Mouse (Mus musculus): Measurements from ENCODE around the gene Acot11.

Gene Acot11

DNA sequence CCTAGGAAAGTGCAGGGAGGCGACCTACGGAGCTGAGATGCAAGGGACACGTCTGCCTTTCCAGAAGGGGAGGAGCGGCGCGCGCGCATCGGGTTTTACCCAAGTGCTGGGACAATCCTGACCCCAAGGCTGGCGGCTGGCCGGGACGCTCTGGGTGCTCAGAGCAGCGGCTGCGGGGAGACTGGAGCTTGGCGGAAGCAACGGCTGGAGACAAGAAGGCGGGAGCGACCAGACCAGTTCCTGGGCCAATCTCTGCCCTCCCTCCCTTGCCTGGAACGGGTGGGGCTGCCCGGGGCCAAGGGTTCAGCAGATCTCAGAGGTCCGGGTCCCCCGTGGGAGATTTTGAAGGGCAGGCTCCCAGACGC lies at the start of gene Acot11:
TSS of gene Acot11 (minus strand) at position 89 of the 365 bp plus-strand sequence.
- DNase-seq (ENCODE audit: low read depth, low spot score) = no peak

DNA sequence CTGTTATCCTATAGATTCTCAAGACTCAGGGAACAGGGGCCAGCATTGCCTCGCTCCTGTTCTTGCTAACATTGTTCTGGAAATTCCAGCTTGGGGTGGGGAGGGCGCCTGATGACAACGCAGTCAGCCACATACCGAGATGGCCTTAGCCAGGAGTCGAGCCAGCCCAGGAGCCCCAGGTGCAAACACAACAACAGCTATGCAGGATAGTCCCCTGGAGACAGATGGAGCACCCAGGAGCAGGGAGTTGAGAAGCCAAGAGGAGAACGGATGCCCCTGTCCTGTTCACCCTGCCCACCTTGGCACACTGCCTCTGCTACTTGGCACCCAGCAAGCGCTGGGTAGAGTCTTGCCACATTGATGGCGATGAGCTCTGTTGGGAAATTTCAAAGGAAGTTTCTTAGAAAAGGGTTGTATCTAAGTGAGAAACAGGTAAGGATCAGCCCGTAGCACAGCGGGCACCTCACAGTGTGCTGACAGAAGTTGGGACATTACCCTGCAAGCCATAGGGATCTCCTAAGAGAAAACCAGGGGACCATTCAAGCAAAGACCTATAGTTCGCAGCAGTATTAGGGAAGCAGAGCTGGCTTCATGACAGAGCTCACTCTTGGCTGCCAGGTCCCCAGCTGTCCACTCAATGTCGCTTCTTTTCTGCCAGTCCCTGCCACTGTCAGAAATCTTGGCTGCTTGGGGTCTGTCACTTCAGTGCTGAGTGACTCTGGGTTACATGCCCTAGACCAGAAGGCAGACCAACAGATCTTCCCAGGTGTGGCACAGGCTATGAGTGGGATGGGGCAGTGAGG lies 43.7 kb upstream of the Acot11 start:
- DNase-seq (ENCODE audit: low read depth, low spot score) = no peak

DNA sequence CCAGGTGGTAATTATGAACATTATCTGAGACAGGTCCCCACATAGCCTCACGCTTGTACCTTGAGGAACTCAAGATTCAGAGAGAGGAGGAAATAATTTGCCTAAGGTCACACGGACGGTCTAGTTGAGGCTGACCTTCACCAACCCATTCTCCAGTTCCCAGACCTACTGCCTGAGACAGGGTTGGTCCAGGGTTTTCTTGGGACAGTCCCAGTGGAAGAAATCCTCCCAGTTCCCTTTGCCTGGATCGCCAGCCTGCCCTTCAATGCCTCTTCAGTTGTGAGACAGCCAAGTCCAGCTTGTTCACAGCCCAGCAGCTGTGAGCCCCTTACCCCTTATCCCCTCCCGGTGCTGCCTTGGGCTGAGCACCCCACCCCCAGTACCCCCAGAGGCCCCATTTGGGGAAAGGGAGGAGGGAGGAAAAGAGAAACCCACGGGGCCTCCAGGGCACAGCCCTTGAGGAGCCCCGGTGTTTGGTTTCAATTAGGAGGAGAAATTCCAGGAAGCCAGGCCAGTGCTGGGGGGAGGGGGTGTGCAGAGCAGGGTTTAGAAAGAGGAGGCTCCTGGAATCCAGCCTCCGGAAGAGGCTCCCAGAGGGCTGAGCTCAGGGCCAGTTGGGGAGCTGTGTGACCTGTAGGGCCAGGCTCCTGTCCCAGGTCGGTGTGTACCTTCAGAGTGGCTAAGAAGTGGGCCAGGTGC lies 42.9 kb upstream of the Acot11 start:
- DNase-seq (ENCODE audit: low read depth, low spot score) = no peak

GRCm38 (mm10) chr4:106842561-106842960 lies 37.8 kb upstream of the Acot11 start:
- DNase-seq (ENCODE audit: low read depth, low spot score) = no peak

DNA sequence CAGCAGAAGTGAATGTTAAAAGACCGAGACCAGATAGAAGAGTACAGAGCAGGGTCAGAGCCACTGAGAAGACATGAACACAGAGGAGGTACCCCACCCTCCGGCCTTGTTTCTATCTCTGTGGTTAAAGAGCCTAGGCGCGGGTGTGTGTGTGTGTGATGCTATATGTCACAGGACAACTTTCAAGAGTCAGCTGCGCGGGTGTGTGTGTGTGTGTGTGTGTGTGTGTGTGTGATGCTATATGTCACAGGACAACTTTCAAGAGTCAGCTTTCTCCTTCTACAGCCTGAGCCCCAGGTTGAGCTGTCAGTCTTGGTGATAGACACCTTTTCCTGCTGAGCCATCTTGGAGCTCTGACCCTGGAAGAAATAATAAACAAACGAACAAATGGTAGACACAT lies 37.1 kb upstream of the Acot11 start:
- DNase-seq (ENCODE audit: low read depth, low spot score) = no peak

DNA sequence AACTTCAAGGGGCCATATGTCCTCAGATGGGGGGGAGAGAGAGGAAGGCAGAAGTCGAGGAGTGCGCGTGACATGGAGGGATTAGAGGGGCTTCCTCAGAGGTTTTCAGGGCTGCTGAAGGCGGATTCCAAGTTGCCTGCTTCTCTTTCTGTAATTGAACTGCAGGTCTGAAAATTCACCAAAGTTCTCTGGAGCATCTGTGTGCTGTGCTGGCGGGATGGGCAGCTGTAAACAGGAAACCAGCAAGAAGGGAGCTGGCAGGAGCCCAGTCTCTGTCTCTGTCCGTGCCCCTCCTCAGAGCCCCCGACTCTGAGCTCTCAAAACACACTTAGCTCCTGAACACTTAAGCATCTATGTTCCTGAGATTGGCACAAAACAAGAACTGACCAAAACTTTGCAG lies 36.5 kb upstream of the Acot11 start:
- DNase-seq (ENCODE audit: low read depth, low spot score) = no peak

DNA sequence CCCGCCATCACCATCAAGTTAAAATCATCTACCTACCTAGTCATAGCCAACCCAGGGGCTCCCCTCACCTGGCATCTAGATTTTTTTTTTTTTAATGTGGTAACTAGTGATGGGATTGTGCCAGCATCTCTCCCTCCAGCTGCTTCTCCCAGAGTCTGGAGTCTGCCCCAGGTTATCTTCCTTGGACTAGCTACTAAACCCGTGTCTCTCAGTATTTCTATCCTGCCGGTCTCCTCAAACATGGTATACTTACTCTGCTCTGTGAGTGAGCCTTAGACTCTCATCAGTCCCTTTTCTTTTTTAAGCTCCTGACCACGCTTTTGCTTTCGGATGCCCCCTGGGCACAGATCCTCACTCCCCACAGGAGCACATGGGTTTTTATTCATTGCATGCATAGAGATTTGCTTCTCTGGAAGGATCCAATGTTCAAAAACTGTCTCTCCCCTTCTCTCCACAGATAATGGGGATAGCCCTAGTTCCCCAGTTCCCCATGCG lies 35.9 kb upstream of the Acot11 start:
- DNase-seq (ENCODE audit: low read depth, low spot score) = no peak

DNA sequence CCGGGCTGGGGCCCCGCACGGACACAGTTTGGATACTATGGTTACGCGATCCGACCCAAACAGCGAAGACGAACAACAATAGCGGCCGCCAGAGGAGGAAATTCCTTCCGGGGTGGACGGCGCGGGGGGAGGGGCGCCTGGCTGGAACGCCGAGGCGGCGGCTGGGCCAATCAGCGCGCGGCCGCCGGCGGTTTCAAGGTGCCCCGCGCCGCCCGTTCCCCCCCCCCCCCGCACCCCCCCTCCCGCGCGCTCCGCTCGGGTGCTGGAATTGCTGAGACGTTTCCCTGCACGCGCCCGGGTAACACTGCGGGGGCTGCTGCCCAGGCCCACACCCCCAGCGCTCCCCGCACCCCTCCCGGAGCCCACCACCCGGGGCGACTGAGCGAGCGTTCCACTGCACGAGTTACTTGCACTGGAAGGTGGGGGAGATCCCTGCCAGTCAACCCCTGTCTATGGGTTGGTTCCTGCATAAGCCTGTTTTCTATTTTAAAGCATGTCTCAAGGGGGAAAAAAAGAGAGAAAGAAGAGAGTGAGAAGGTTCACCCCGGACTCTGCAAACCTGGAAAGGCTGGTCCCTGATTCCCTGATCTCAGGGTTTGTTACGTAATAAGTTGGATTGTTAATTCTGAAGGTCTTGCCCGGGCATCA lies 35.3 kb upstream of the Acot11 start:
- DNase-seq (ENCODE audit: low read depth, low spot score) = peak; percentile 82

GRCm38 (mm10) chr4:106839254-106839834 lies 34.5 kb upstream of the Acot11 start:
- no peak for DNase-seq (ENCODE audit: low read depth, low spot score)

- DNase-seq (ENCODE audit: low read depth, low spot score) = peak; percentile 90
Measured at GRCm38 (mm10) chr4:106838548-106839253, 33.9 kb upstream of the Acot11 start.

GRCm38 (mm10) chr4:106837964-106838363 lies 33.2 kb upstream of the Acot11 start:
- no peak for DNase-seq (ENCODE audit: low read depth, low spot score)

GRCm38 (mm10) chr4:106837425-106837824 lies 32.6 kb upstream of the Acot11 start:
- DNase-seq (ENCODE audit: low read depth, low spot score) = no peak

- DNase-seq (ENCODE audit: low read depth, low spot score) = no peak
Measured at GRCm38 (mm10) chr4:106830545-106831112, 25.8 kb upstream of the Acot11 start.

- peak; percentile 46 for DNase-seq (ENCODE audit: low read depth, low spot score)
Measured at GRCm38 (mm10) chr4:106827738-106828361, 23.1 kb upstream of the Acot11 start.

GRCm38 (mm10) chr4:106825229-106825628 lies 20.4 kb upstream of the Acot11 start:
- DNase-seq (ENCODE audit: low read depth, low spot score) = no peak

DNA sequence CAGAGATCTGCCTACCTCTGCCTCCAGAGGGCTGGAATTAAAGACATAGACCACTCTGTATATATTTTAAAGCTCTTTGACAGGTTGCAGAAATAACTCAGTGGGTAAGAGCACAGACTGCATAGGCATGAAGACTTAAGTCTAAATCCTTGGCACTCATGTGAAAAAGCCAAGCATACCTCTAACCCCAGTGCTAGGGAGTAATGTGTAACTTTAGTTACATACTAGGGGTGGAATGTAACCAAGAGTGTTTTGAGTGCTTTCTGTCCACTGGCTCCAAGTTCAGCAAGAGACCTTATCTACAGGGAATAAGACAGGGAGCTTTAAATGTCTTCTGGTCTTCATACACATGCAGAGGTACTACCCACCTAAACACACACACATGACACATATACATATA lies 14.6 kb upstream of the Acot11 start:
- DNase-seq (ENCODE audit: low read depth, low spot score) = no peak

DNA sequence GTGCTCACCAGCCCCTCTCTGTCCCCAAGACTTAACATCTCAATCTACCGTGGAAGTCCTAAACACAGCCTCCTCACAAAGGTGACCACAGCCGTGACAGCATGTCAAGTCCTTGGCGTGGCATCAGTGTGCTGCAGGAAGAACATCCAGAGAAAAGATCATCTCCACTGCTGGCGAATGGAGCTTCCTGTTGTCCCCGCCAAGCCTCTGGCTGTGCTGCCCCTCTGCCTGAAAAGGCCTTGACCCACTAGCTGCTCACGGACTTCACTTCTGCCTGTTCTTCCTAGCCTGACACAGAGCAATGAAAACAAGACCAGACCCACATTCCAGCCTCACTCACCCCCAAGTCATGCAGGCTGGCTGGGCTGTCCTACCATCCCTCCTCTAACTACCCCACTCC lies 13.5 kb upstream of the Acot11 start:
- DNase-seq (ENCODE audit: low read depth, low spot score) = no peak

DNA sequence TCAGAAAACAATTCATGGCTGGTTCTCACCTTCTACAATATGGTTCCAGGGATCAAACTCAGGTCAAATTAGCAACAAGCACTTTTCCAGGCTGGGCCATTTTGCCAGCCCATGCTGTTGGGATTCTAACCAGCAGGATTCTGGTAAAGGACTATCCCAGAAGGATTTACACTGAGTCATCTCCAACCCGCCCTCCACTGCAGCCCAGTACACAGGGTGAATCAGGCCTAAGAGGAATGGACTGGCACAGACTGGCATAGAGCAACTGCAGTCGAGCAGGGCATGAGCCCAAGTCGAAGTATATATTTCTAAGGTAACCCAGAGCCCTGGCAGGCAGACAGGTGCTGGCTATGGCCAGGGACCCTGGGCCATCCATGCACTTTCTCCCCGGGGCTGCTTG lies 12.2 kb upstream of the Acot11 start:
- no peak for DNase-seq (ENCODE audit: low read depth, low spot score)

- DNase-seq (ENCODE audit: low read depth, low spot score) = no peak
Measured at GRCm38 (mm10) chr4:106815396-106816324, 10.9 kb upstream of the Acot11 start.

- DNase-seq (ENCODE audit: low read depth, low spot score) = no peak
Measured at GRCm38 (mm10) chr4:106811162-106811561, 6.4 kb upstream of the Acot11 start.

Data from retina, postnatal 7 days (tissue).